Mouse (Mus musculus) erythroblast, embryonic 14.5 days (primary cell): Measurements from ENCODE around the gene Nudt16l1. TPM values are rescaled to one million over a fixed set of nuclear protein-coding genes. Genes with fewer than 3 reads are reported as not detected.

Experiments
- H3K27me3 ChIP-seq: 2 replicates; pipeline ENCODE4 v1.6.1; 2012; ENCODE audit warnings: inconsistent platforms; ENCODE audit not compliant: control insufficient read depth
- H3K36me3 ChIP-seq: 2 replicates; pipeline ENCODE4 v1.6.1; 2012; ENCODE audit warnings: mild to moderate bottlenecking, inconsistent platforms; ENCODE audit not compliant: control insufficient read depth
- H3K4me1 ChIP-seq: 2 replicates; pipeline ENCODE4 v1.6.1; 2012; ENCODE audit warnings: inconsistent platforms; ENCODE audit not compliant: control insufficient read depth
- H3K4me3 ChIP-seq: replicated peaks from 2 replicates; pipeline ENCODE3; 2012; ENCODE audit warnings: moderate library complexity, mild to moderate bottlenecking, inconsistent platforms
- H3K9me3 ChIP-seq: 2 replicates; pipeline ENCODE4 v1.6.1; 2012; ENCODE audit warnings: low read length, inconsistent platforms, mixed read lengths; ENCODE audit not compliant: control insufficient read depth
- GATA1 ChIP-seq: IDR thresholded peaks from 2 replicates; pipeline ENCODE4 v1.6.1; 2012; ENCODE audit warnings: low read length, inconsistent platforms, mixed read lengths
- TAL1 ChIP-seq: IDR thresholded peaks from 3 replicates; pipeline ENCODE4 v1.6.1; 2012; ENCODE audit warnings: low read length, inconsistent platforms, mixed read lengths
- polyA plus RNA-seq: library from polyadenylated mRNA; stranded (reverse); fragments of >175 nt; gene quantifications from 2 replicates; pipeline ENCODE4 v1.2.3, GENCODE M21; 2012

The Nudt16l1 gene
- polyA plus RNA-seq, 1 experiment: 0.69 TPM

- no peaks in the 10 kb centered on the region for H3K9me3 ChIP-seq
- H3K27me3 ChIP-seq: peaks cover 2% of the 10 kb centered on the region; the same call in 1 of the 2 replicates
- peaks cover 9% of the 10 kb centered on the region for H3K4me1 ChIP-seq
- no peaks in the 10 kb centered on the region for H3K36me3 ChIP-seq
- no peak overlapping the region for H3K4me3 ChIP-seq
- no peak for TF ChIP-seq TAL1
- TF ChIP-seq GATA1: no peak
These were observed 39.9 kb downstream of the Nudt16l1 start for GRCm38 (mm10) chr16:4978275-4979051.

- Histone ChIP-seq H3K4me1 (peaks cover 9% of the 10 kb centered on the region), H3K36me3 (no peaks in the 10 kb centered on the region), H3K9me3 (no peaks in the 10 kb centered on the region), H3K4me3 (no peak overlapping the region), H3K27me3 (peaks cover 2% of the 10 kb centered on the region; the same call in 1 of the 2 replicates)
- no peak for TF ChIP-seq TAL1
- TF ChIP-seq GATA1: no peak
These were observed 41.3 kb downstream of the Nudt16l1 start for GRCm38 (mm10) chr16:4979755-4980380.

- Histone ChIP-seq H3K36me3 (no peaks in the 10 kb centered on the region), H3K4me3 (no peak overlapping the region), H3K9me3 (no peaks in the 10 kb centered on the region), H3K27me3 (no peaks in the 10 kb centered on the region), H3K4me1 (no peaks in the 10 kb centered on the region)
- no peak for TF ChIP-seq TAL1
- no peak for TF ChIP-seq GATA1
These were observed 46.2 kb downstream of the Nudt16l1 start for GRCm38 (mm10) chr16:4984717-4985116.

Other genes starting within 250 kb of the Nudt16l1 start
- 1.9 and 4.0 TPM in 2 replicates for gene Nmral1, start 219.4 kb upstream of the Nudt16l1 start, polyA plus RNA-seq
- 0.34 and 1.3 TPM in 2 replicates for gene Hmox2, start 212.4 kb upstream of the Nudt16l1 start, polyA plus RNA-seq
- 0.93 and 0.95 TPM in 2 replicates for gene Cdip1, start 148.5 kb upstream of the Nudt16l1 start, polyA plus RNA-seq
- not detected in 2 replicates for gene 4930562C15Rik, start 103.3 kb upstream of the Nudt16l1 start, polyA plus RNA-seq
- gene Ubald1, start 58.4 kb upstream of the Nudt16l1 start, polyA plus RNA-seq: 16.2 and 18.6 TPM in 2 replicates
- gene Mgrn1, start 52.5 kb upstream of the Nudt16l1 start, polyA plus RNA-seq: 0.29 and 0.43 TPM in 2 replicates
- 1.9 TPM in 2 replicates for gene Anks3, start 25.4 kb downstream of the Nudt16l1 start, polyA plus RNA-seq
- not detected in 2 replicates for gene Sept12, start 59.1 kb downstream of the Nudt16l1 start, polyA plus RNA-seq
- gene Smim22, start 68.5 kb downstream of the Nudt16l1 start, polyA plus RNA-seq: not detected in 2 replicates
- gene Rogdi, start 74.8 kb downstream of the Nudt16l1 start, polyA plus RNA-seq: 1.0 and 1.6 TPM in 2 replicates
- 0.42 and 0.50 TPM in 2 replicates for gene Glyr1, start 111.1 kb downstream of the Nudt16l1 start, polyA plus RNA-seq
- gene Ubn1, start 111.3 kb downstream of the Nudt16l1 start, polyA plus RNA-seq: 1.9 and 2.3 TPM in 2 replicates
- gene Ppl, start 193.7 kb downstream of the Nudt16l1 start, polyA plus RNA-seq: 0.01 TPM in 1 of 2 replicates, not detected in the other
- gene Sec14l5, start 208.3 kb downstream of the Nudt16l1 start, polyA plus RNA-seq: not detected in 2 replicates